Mouse (Mus musculus) heart, adult 2 months (tissue): ENCODE results near the gene Tsr3.

ENCODE experiments used
- CTCF ChIP-seq: fragments of 200-600 bp; IDR thresholded peaks from 2 replicates; pipeline ENCODE4 v1.8.1; 2022; ENCODE audit warnings: antibody characterized with exemption, mild to moderate bottlenecking, moderate library complexity
- EP300 ChIP-seq: fragments of 200-500 bp; IDR thresholded peaks from 2 replicates; pipeline ENCODE4 v1.6.1; 2011; ENCODE audit warnings: low read depth, low read length, control low read depth; ENCODE audit not compliant: insufficient read depth
- POLR2A ChIP-seq: fragments of 200-500 bp; IDR thresholded peaks from 2 replicates; pipeline ENCODE4 v1.6.1; 2011; ENCODE audit warnings: mild to moderate bottlenecking, low read depth, low read length, control low read depth; ENCODE audit not compliant: insufficient read depth

DNA sequence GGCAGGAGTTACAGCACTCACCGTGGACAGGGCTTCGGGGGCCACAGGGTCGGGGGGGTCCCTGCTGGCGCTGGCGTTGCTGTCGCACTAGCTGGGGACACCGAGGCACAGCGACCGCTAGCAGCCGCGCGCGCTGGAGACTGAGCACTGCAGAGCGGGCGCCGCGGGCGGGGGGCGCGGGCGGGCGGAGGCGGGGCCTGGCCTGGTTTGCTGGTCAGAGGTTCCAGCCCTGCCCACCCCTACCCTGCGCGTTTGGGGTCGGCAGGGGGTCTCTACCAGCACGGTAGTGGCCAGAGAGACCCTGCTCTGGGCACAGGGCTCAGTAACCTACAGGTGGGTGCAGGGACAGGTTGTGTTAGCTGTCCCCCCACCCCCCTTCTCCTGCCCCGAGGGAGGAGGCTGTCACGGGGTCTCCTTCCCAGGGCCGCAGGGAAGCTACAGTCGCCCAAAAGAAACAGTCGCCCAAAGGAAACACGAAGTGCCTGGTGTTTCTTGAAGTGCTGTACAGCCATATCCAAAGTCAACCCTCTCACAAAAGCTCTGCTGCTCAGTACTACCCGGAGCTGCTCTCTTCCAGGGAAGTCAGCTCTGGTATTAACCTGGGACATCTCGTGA is 16.3 kb downstream of the Tsr3 start, which contains the start of gene Baiap3:
- TF ChIP-seq CTCF: no peak
- TF ChIP-seq POLR2A: no peak
- no peak for TF ChIP-seq EP300
